Mouse (Mus musculus) brain, embryonic 14.5 days (tissue): ENCODE measurements at regions not wholly inside any gene's neighbourhood (a gene's known extent, or its start where the extent isn't known, plus 50 kb on each side); places are given as distances from the start of the nearest gene placed in this dataset.

Experiments
- CTCF ChIP-seq: fragments of 200-500 bp; IDR thresholded peaks from 2 replicates; pipeline ENCODE4 v1.5.1; 2012; ENCODE audit warnings: inconsistent platforms, mild to moderate bottlenecking, moderate library complexity, borderline replicate concordance; ENCODE audit not compliant: insufficient read depth, insufficient read length; ENCODE audit errors: extremely low read depth
- POLR2A ChIP-seq: fragments of 200-500 bp; IDR thresholded peaks from 2 replicates; pipeline ENCODE4 v1.6.1; 2012; ENCODE audit warnings: mild to moderate bottlenecking, inconsistent platforms, borderline replicate concordance; ENCODE audit not compliant: poor library complexity, insufficient read depth, insufficient read length, severe bottlenecking; ENCODE audit errors: extremely low read depth

GRCm38 (mm10) chr10:98084881-98085280 is 358.3 kb upstream of the C030005K15Rik start:
- TF ChIP-seq POLR2A (no peak), CTCF (no peak)
